Mouse (Mus musculus) bone marrow macrophage, adult 2 months (primary cell): Measurements from ENCODE around the gene Triobp.

Experiments used
- CTCF ChIP-seq: IDR thresholded peaks from 2 replicates; pipeline ENCODE4 v1.5.1; 2012; ENCODE audit warnings: low read depth, mild to moderate bottlenecking, low read length, moderate library complexity
- POLR2A ChIP-seq: IDR thresholded peaks from 2 replicates; pipeline ENCODE4 v1.6.1; 2012; ENCODE audit warnings: mild to moderate bottlenecking, low read depth, low read length, borderline replicate concordance

- TF ChIP-seq CTCF (no peak), POLR2A (no peak)
Measured at GRCm38 (mm10) chr15:79044837-79045236, 97.3 kb downstream of the Triobp start.
